Mouse (Mus musculus): ENCODE data around the gene Gstt4. TPM values are rescaled to one million over a fixed set of nuclear protein-coding genes. Genes with fewer than 3 reads are reported as not detected.
A peak's percentile ranks its signal among the peaks of the same experiment; 100 is the strongest.

The Gstt4 gene
- polyA plus RNA-seq, 1 experiment, result not detected

DNA sequence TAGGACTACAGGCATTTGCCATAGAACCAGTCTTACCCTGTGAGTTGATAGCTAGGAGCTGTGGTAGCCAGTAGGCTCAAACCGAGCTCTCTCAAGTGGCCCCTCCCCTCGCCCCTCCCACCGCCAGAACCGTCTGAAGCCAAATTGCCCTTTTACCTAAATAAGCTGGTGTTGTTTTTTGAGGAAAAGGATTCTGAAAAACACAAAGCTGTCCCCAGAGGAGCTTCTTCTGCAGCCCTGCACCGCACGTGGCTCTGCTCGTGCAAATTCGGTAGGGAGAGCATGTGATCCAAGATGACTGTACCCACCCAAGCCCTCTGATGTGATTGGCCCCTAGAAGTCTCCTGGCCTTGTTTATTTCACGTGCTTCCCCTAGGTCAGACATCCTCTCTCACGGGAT, 13.0 kb upstream of the Gstt4 start:
- H3K27me3 ChIP-seq (ENCODE audit: control insufficient read depth, insufficient read depth, insufficient read length), result no peaks in the 10 kb centered on the region
- TF ChIP-seq USF1 (IDR thresholded peaks at IDR 0.05; ENCODE audit: low read depth) (peak; percentile 12), CEBPB (IDR thresholded peaks at IDR 0.05; ENCODE audit: low read depth) (no peak)
- H3K4me3 ChIP-seq (ENCODE audit: insufficient read depth, poor library complexity, severe bottlenecking), result no peak overlapping the region
- no peak overlapping the region for H3ac ChIP-seq (ENCODE audit: control insufficient read depth, insufficient read length, low read depth)
- no peaks in the 10 kb centered on the region for H3K79me2 ChIP-seq (ENCODE audit: control insufficient read depth, insufficient read depth)
- H3K79me3 ChIP-seq (ENCODE audit: low read depth), result no peaks in the 10 kb centered on the region
- H3K36me3 ChIP-seq (ENCODE audit: control insufficient read depth, insufficient read depth), result no peaks in the 10 kb centered on the region

DNA sequence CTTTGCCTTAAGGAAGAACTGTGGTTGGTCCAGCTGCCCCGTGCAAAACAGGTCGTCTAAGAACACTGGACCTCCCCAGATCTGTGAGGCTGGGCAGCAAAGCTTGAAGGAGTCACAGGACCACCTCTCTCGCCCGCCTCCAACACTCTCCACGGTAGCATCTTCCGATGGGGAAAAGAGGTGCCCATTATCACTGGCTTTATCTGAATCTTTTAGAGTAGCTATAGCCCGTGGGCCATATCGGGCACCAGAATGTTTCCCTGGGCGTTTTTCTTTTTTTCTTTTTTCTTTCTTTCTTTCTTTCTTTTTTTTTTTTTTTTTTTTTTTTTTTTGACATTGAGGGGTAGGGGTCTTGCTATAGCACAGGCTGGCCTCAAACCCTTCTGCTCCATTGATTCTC, 12.4 kb upstream of the Gstt4 start:
- H3K79me3 ChIP-seq (ENCODE audit: low read depth), result no peaks in the 10 kb centered on the region
- H3ac ChIP-seq (ENCODE audit: control insufficient read depth, insufficient read length, low read depth), result no peak overlapping the region
- no peaks in the 10 kb centered on the region for H3K79me2 ChIP-seq (ENCODE audit: control insufficient read depth, insufficient read depth)
- H3K4me3 ChIP-seq (ENCODE audit: insufficient read depth, poor library complexity, severe bottlenecking), result no peak overlapping the region
- no peaks in the 10 kb centered on the region for H3K27me3 ChIP-seq (ENCODE audit: control insufficient read depth, insufficient read depth, insufficient read length)
- H3K36me3 ChIP-seq (ENCODE audit: control insufficient read depth, insufficient read depth), result no peaks in the 10 kb centered on the region
- TF ChIP-seq FOSL1 (IDR thresholded peaks at IDR 0.05; ENCODE audit: insufficient read depth, low read length, poor library complexity, severe bottlenecking) (no peak), CTCF (IDR thresholded peaks at IDR 0.05; ENCODE audit: control insufficient read depth, insufficient read depth, insufficient read length) (no peak), MYOG (IDR thresholded peaks at IDR 0.05; ENCODE audit: control insufficient read depth, extremely low read depth, insufficient read length) (no peak), MAX (IDR thresholded peaks at IDR 0.05) (no peak), USF1 (IDR thresholded peaks at IDR 0.05; ENCODE audit: low read depth) (no peak), MYOD1 (IDR thresholded peaks at IDR 0.05; ENCODE audit: control insufficient read depth, insufficient read length, low read depth) (no peak), CEBPB (IDR thresholded peaks at IDR 0.05; ENCODE audit: low read depth) (no peak)

DNA sequence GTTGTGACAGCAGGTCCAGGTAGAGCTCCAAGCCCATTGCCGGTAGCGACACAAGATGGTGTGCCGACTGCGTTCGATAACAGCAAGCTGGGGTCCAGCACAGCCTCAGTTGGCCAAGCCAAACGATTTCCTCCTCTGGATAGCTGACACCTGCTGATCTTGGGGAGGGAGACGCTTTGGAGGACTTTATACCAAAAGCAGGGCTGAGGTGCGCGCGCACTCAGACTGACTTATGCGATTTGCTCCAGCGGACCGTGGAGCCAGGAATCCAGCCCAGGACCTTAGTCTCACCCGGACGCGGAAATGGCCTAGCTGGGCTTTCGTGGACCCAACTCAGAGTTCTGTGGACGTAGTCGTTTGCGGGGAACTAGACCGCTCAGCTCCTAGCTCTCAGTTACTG, 11.9 kb upstream of the Gstt4 start:
- TF ChIP-seq MAX (IDR thresholded peaks at IDR 0.05), result no peak
- no peak for TF ChIP-seq CEBPB (IDR thresholded peaks at IDR 0.05; ENCODE audit: low read depth)
- no peak overlapping the region for H3ac ChIP-seq (ENCODE audit: control insufficient read depth, insufficient read length, low read depth)
- no peaks in the 10 kb centered on the region for H3K79me2 ChIP-seq (ENCODE audit: control insufficient read depth, insufficient read depth)
- H3K4me3 ChIP-seq (ENCODE audit: insufficient read depth, poor library complexity, severe bottlenecking), result no peak overlapping the region
- H3K36me3 ChIP-seq (ENCODE audit: control insufficient read depth, insufficient read depth), result no peaks in the 10 kb centered on the region
- no peaks in the 10 kb centered on the region for H3K27me3 ChIP-seq (ENCODE audit: control insufficient read depth, insufficient read depth, insufficient read length)
- no peaks in the 10 kb centered on the region for H3K79me3 ChIP-seq (ENCODE audit: low read depth)

DNA sequence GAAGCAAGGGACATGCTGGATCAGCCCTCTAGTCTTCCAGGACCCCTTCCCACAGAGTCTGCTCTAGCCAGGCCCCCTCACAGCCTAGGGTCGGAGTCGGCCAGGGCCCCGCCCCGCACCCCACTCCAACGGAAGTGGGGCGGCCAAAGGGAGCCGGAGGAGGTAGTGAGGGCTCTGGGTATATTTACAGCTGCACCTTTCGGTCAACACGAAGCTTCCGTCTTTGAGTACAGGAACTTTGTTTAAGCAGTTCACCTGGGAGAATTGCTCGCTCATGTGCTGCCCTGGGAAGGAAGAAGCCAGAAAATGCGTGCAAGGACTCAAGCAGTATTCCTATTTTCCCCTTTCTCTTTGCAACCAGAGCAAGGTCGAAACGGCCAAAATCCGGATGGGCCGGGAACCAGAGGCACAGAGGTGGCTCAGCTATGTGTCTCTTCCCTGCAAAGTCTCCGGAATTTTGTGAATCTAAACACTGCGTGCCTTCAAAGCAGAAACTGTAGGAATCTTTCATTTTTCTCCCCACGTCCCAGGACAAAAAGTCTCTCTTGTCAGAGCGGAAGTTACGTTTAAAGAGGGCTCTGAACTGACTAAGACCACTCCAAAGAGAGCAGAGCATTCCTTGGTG, 11.2 kb upstream of the Gstt4 start:
- H3ac ChIP-seq (ENCODE audit: control insufficient read depth, insufficient read length, low read depth), result no peak overlapping the region
- TF ChIP-seq CEBPB (IDR thresholded peaks at IDR 0.05; ENCODE audit: low read depth) (no peak), MAX (IDR thresholded peaks at IDR 0.05) (no peak), CTCF (IDR thresholded peaks at IDR 0.05; ENCODE audit: control insufficient read depth, insufficient read depth, insufficient read length) (no peak), MYOD1 (IDR thresholded peaks at IDR 0.05; ENCODE audit: control insufficient read depth, insufficient read length, low read depth) (no peak), MYOG (IDR thresholded peaks at IDR 0.05; ENCODE audit: control insufficient read depth, extremely low read depth, insufficient read length) (no peak), USF1 (IDR thresholded peaks at IDR 0.05; ENCODE audit: low read depth) (no peak), FOSL1 (IDR thresholded peaks at IDR 0.05; ENCODE audit: insufficient read depth, low read length, poor library complexity, severe bottlenecking) (no peak)
- H3K79me3 ChIP-seq (ENCODE audit: low read depth), result no peaks in the 10 kb centered on the region
- no peaks in the 10 kb centered on the region for H3K36me3 ChIP-seq (ENCODE audit: control insufficient read depth, insufficient read depth)
- H3K27me3 ChIP-seq (ENCODE audit: control insufficient read depth, insufficient read depth, insufficient read length), result no peaks in the 10 kb centered on the region
- no peak overlapping the region for H3K4me3 ChIP-seq (ENCODE audit: insufficient read depth, poor library complexity, severe bottlenecking)
- H3K79me2 ChIP-seq (ENCODE audit: control insufficient read depth, insufficient read depth), result no peaks in the 10 kb centered on the region

DNA sequence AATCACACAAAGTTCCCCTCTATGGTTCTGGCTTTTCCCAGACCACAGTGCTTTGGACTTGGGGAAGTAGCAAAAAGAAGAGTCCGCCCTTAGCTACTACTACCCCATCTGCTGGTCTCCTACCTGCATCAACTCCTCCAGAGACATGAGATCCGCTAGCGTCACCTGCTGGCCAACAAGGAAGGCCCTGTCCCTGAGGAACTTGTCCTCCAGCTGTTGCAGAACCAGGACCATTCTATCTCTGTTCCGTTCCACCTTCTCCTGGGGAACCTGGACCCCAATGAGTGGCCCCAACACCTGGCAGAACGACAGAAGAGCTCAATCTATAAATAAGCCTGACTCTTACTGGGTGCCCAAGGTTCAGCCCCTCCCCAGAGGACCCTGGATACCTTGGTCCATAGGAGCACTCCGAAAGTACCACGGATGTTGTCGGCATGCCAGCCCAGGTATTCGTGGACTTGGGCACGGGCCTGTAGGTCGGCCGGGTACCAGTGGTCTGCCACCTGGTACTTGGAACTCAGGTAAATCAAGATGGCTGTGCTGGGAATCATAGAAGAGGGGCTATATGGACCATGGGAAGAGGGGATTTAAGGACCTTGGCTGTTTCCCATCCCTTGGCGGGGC, 10.0 kb upstream of the Gstt4 start:
- Histone ChIP-seq H3K27me3 (ENCODE audit: control insufficient read depth, insufficient read depth, insufficient read length) (no peaks in the 10 kb centered on the region), H3ac (ENCODE audit: control insufficient read depth, insufficient read length, low read depth) (no peak overlapping the region), H3K36me3 (ENCODE audit: control insufficient read depth, insufficient read depth) (no peaks in the 10 kb centered on the region), H3K4me3 (ENCODE audit: insufficient read depth, poor library complexity, severe bottlenecking) (no peak overlapping the region), H3K79me3 (ENCODE audit: low read depth) (no peaks in the 10 kb centered on the region), H3K79me2 (ENCODE audit: control insufficient read depth, insufficient read depth) (no peaks in the 10 kb centered on the region)
- TF ChIP-seq CTCF (IDR thresholded peaks at IDR 0.05; ENCODE audit: control insufficient read depth, insufficient read depth, insufficient read length) (peak; percentile 80), MYOD1 (IDR thresholded peaks at IDR 0.05; ENCODE audit: control insufficient read depth, insufficient read length, low read depth) (no peak)

DNA sequence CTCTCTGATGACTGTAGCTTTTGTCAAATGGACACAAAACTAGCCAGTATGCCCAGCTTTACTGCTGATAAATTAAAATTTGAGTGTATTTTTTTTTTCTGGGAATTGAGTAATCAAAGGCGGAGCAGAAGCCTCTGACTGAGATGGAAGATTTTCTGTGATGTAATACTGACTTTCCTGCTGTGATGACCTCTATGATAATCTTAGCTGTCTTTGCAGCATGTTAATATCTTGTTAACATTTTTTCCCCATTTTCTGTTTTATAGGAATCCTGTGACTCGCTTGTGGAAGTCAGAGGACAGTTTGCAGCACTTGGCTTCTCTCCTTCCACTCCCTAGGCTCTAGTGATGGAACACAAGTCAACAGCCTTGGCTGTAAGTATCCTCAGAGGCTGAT, 7.9 kb upstream of the Gstt4 start:
- Histone ChIP-seq H3K79me2 (ENCODE audit: control insufficient read depth, insufficient read depth) (no peaks in the 10 kb centered on the region), H3K4me3 (ENCODE audit: insufficient read depth, poor library complexity, severe bottlenecking) (no peak overlapping the region), H3ac (ENCODE audit: control insufficient read depth, insufficient read length, low read depth) (no peak overlapping the region), H3K36me3 (ENCODE audit: control insufficient read depth, insufficient read depth) (no peaks in the 10 kb centered on the region), H3K79me3 (ENCODE audit: low read depth) (no peaks in the 10 kb centered on the region), H3K27me3 (ENCODE audit: control insufficient read depth, insufficient read depth, insufficient read length) (no peaks in the 10 kb centered on the region)
- TF ChIP-seq FOSL1 (IDR thresholded peaks at IDR 0.05; ENCODE audit: insufficient read depth, low read length, poor library complexity, severe bottlenecking) (no peak), CEBPB (IDR thresholded peaks at IDR 0.05; ENCODE audit: low read depth) (peak; percentile 14)

All from C2C12 (cell line).